Mouse (Mus musculus) hindbrain, embryonic 15.5 days (tissue): ENCODE data around the gene Inka1. TPM values are rescaled to one million over a fixed set of nuclear protein-coding genes. Genes with fewer than 3 reads are reported as not detected.
A peak's percentile ranks its signal among the peaks of the same experiment; 100 is the strongest.

ENCODE experiments used
- ATAC-seq: fragments of 200-750 bp; cut with Nextera tagmentation; 2 replicates; pipeline ENCODE4 v1.8.0; 2017; ENCODE audit warnings: low read depth, moderate number of reproducible peaks, moderate TSS enrichment; ENCODE audit not compliant: low FRiP score
- H3K27ac ChIP-seq: fragments of 300-500 bp; sonication (generic); replicated peaks from 2 replicates; pipeline ENCODE4 v1.5.1; 2015; ENCODE audit warnings: mild to moderate bottlenecking, inconsistent platforms
- H3K27me3 ChIP-seq: fragments of 300-500 bp; sonication (generic); 2 replicates; pipeline ENCODE4 v1.6.1; 2015; ENCODE audit warnings: control low read depth, inconsistent platforms
- H3K36me3 ChIP-seq: fragments of 300-500 bp; sonication (generic); 2 replicates; pipeline ENCODE4 v1.6.1; 2015; ENCODE audit warnings: control low read depth, inconsistent platforms
- H3K4me1 ChIP-seq: fragments of 300-500 bp; sonication (generic); replicated peaks from 2 replicates; pipeline ENCODE4 v1.6.1; 2015; ENCODE audit warnings: control low read depth, inconsistent platforms
- H3K4me2 ChIP-seq: fragments of 300-500 bp; sonication (generic); 2 replicates; pipeline ENCODE4 v1.6.1; 2015; ENCODE audit warnings: moderate library complexity, mild to moderate bottlenecking, inconsistent platforms
- H3K4me3 ChIP-seq: fragments of 300-500 bp; sonication (generic); 2 replicates; pipeline ENCODE4 v1.5.1; 2015; ENCODE audit warnings: mild to moderate bottlenecking, inconsistent platforms
- H3K9ac ChIP-seq: fragments of 300-500 bp; sonication (generic); 2 replicates; pipeline ENCODE4 v1.6.1; 2015; ENCODE audit warnings: inconsistent platforms
- H3K9me3 ChIP-seq: fragments of 300-500 bp; sonication (generic); 2 replicates; pipeline ENCODE4 v1.6.1; 2016; ENCODE audit warnings: control low read depth, inconsistent platforms
- WGBS: fragments of 180-500 bp; shearing (Covaris S2); methylation state at CpG from one replicate; pipeline ENCODE4 v1.1.7; 2015; 5-methylcytosine and 5-hydroxymethylcytosine counted together
- polyA plus RNA-seq: library from polyadenylated mRNA; unstranded; fragments of >200 nt; fragmentation: Nextera tagmentation; extraction: Ambion mirVana; gene quantifications from 2 replicates; pipeline ENCODE4 v1.2.1, GENCODE M21; 2015

The Inka1 gene
- polyA plus RNA-seq, 1 experiment from 2014 or later = 20.2 TPM

GRCm38 (mm10) chr9:107964681-107965080 is 21.0 kb downstream of the Inka1 start:
- H3K4me1 ChIP-seq = peaks cover 22% of the 10 kb centered on the region
- no peaks in the 10 kb centered on the region for H3K9me3 ChIP-seq
- no peak overlapping the region for H3K27ac ChIP-seq
- no peak overlapping the region for H3K4me3 ChIP-seq
- no peak overlapping the region for H3K4me2 ChIP-seq
- H3K27me3 ChIP-seq = no peaks in the 10 kb centered on the region
- no peak overlapping the region for H3K9ac ChIP-seq
- no peaks in the 10 kb centered on the region for H3K36me3 ChIP-seq
- ATAC-seq = no peak
- WGBS = 97% methylated on average over 9 of the region's 9 CpGs

GRCm38 (mm10) chr9:107963700-107964099 is 22.0 kb downstream of the Inka1 start:
- Histone ChIP-seq H3K4me3 (no peak overlapping the region), H3K36me3 (no peaks in the 10 kb centered on the region), H3K9me3 (no peaks in the 10 kb centered on the region), H3K4me2 (no peak overlapping the region), H3K27ac (no peak overlapping the region), H3K4me1 (peaks cover 22% of the 10 kb centered on the region), H3K9ac (no peak overlapping the region), H3K27me3 (no peaks in the 10 kb centered on the region)
- no peak for ATAC-seq
- 26% methylated on average over 5 of the region's 5 CpGs for WGBS

- Histone ChIP-seq H3K27ac (no peak overlapping the region), H3K27me3 (no peaks in the 10 kb centered on the region), H3K4me1 (peaks cover 22% of the 10 kb centered on the region), H3K9me3 (no peaks in the 10 kb centered on the region), H3K4me2 (no peak overlapping the region), H3K36me3 (no peaks in the 10 kb centered on the region), H3K4me3 (no peak overlapping the region), H3K9ac (no peak overlapping the region)
- 94% methylated on average over 9 of the region's 9 CpGs for WGBS
- ATAC-seq = no peak
These were observed 22.8 kb downstream of the Inka1 start for GRCm38 (mm10) chr9:107962916-107963315.

GRCm38 (mm10) chr9:107961881-107962280 is 23.8 kb downstream of the Inka1 start:
- no peak overlapping the region for H3K4me3 ChIP-seq
- peak overlapping the region; percentile 82 for H3K27ac ChIP-seq
- H3K4me2 ChIP-seq = peak overlapping the region; percentile 44
- H3K27me3 ChIP-seq = no peaks in the 10 kb centered on the region
- WGBS = 44% methylated on average over 5 of the region's 5 CpGs
- H3K9me3 ChIP-seq = no peaks in the 10 kb centered on the region
- H3K4me1 ChIP-seq = peaks cover 22% of the 10 kb centered on the region
- peak; percentile 52; the same call in 1 of the 2 replicates for ATAC-seq
- no peak overlapping the region for H3K9ac ChIP-seq
- no peaks in the 10 kb centered on the region for H3K36me3 ChIP-seq

GRCm38 (mm10) chr9:107961351-107961762 is 24.3 kb downstream of the Inka1 start:
- peaks cover 22% of the 10 kb centered on the region for H3K4me1 ChIP-seq
- WGBS = 60% methylated on average over 10 of the region's 10 CpGs
- H3K4me3 ChIP-seq = 0 out of 2 replicates have a peak overlapping the region, but pooled peaks have one; percentile 7
- peak overlapping the region; percentile 82 for H3K27ac ChIP-seq
- H3K27me3 ChIP-seq = no peaks in the 10 kb centered on the region
- 0 out of 2 replicates have a peak overlapping the region, but pooled peaks have one; percentile 8 for H3K9ac ChIP-seq
- ATAC-seq = peak; percentile 78
- no peaks in the 10 kb centered on the region for H3K9me3 ChIP-seq
- peak overlapping the region; percentile 44 for H3K4me2 ChIP-seq
- H3K36me3 ChIP-seq = no peaks in the 10 kb centered on the region

GRCm38 (mm10) chr9:107960928-107961327 is 24.8 kb downstream of the Inka1 start:
- Histone ChIP-seq H3K27ac (peak overlapping the region; percentile 82), H3K9ac (0 out of 2 replicates have a peak overlapping the region, but pooled peaks have one; percentile 8), H3K9me3 (no peaks in the 10 kb centered on the region), H3K36me3 (no peaks in the 10 kb centered on the region), H3K4me2 (peak overlapping the region; percentile 44; the same call in 1 of the 2 replicates), H3K27me3 (no peaks in the 10 kb centered on the region), H3K4me1 (peaks cover 22% of the 10 kb centered on the region), H3K4me3 (no peak overlapping the region)
- no peak for ATAC-seq
- 79% methylated on average over 4 of the region's 4 CpGs for WGBS

- H3K27ac ChIP-seq = peak overlapping the region; percentile 82; the same call in 1 of the 2 replicates
- no peak for ATAC-seq
- H3K9ac ChIP-seq = no peak overlapping the region
These were observed 25.8 kb downstream of the Inka1 start for GRCm38 (mm10) chr9:107959896-107960295.

GRCm38 (mm10) chr9:107957141-107957540 is 28.5 kb downstream of the Inka1 start:
- WGBS = 25% methylated on average over 6 of the region's 6 CpGs
- Histone ChIP-seq H3K9ac (no peak overlapping the region), H3K36me3 (no peaks in the 10 kb centered on the region), H3K9me3 (no peaks in the 10 kb centered on the region), H3K4me2 (no peak overlapping the region), H3K27ac (no peak overlapping the region), H3K27me3 (no peaks in the 10 kb centered on the region), H3K4me3 (no peak overlapping the region), H3K4me1 (peaks cover 18% of the 10 kb centered on the region)
- ATAC-seq = no peak

More at GRCm38 (mm10) chr9:107959896-107960295, 25.8 kb downstream of the Inka1 start:
- WGBS = 68% methylated on average over 6 of the region's 6 CpGs
- Histone ChIP-seq H3K36me3 (no peaks in the 10 kb centered on the region), H3K4me2 (no peak overlapping the region), H3K9me3 (no peaks in the 10 kb centered on the region), H3K4me1 (peaks cover 22% of the 10 kb centered on the region), H3K4me3 (no peak overlapping the region), H3K27me3 (no peaks in the 10 kb centered on the region)

- Histone ChIP-seq H3K9ac (no peak overlapping the region), H3K4me2 (no peak overlapping the region), H3K9me3 (no peaks in the 10 kb centered on the region), H3K36me3 (no peaks in the 10 kb centered on the region), H3K4me3 (no peak overlapping the region), H3K4me1 (peaks cover 10% of the 10 kb centered on the region), H3K27me3 (no peaks in the 10 kb centered on the region), H3K27ac (no peak overlapping the region)
- ATAC-seq = no peak
- 86% methylated on average over 6 of the region's 6 CpGs for WGBS
These were observed 29.9 kb downstream of the Inka1 start for GRCm38 (mm10) chr9:107955613-107956289.

- Histone ChIP-seq H3K4me2 (peak overlapping the region; percentile 66), H3K4me3 (peak overlapping the region; percentile 47), H3K4me1 (peaks cover 11% of the 10 kb centered on the region), H3K9ac (peak overlapping the region; percentile 64), H3K36me3 (no peaks in the 10 kb centered on the region), H3K27ac (peak overlapping the region; percentile 84), H3K9me3 (no peaks in the 10 kb centered on the region), H3K27me3 (no peaks in the 10 kb centered on the region)
- 17% methylated on average over 45 of the region's 45 CpGs for WGBS
- ATAC-seq = peak; percentile 97
These were observed 35.0 kb downstream of the Inka1 start for GRCm38 (mm10) chr9:107950460-107951355.

- H3K4me1 ChIP-seq = peaks cover 11% of the 10 kb centered on the region
- peak within 1 kb of the TSS; percentile 84 for H3K27ac ChIP-seq
- H3K9ac ChIP-seq = peak within 1 kb of the TSS; percentile 64
- no peaks in the 10 kb centered on the region for H3K27me3 ChIP-seq
- peak within 1 kb of the TSS; percentile 47 for H3K4me3 ChIP-seq
- ATAC-seq = no peak
- no peaks in the 10 kb centered on the region for H3K36me3 ChIP-seq
- no peaks in the 10 kb centered on the region for H3K9me3 ChIP-seq
- peak within 1 kb of the TSS; percentile 66 for H3K4me2 ChIP-seq
- 93% methylated on average over 10 of the region's 10 CpGs for WGBS
These were observed 35.8 kb downstream of the Inka1 start, which contains the start of gene Traip for GRCm38 (mm10) chr9:107949922-107950235. Gene Traip (plus strand): TSS chr9:107950136.
